Mouse (Mus musculus): ENCODE data around the gene Emg1. TPM values are rescaled to one million over a fixed set of nuclear protein-coding genes. Genes with fewer than 3 reads are reported as not detected.

The Emg1 gene
- total RNA-seq, 1 experiment = 344 TPM

DNA sequence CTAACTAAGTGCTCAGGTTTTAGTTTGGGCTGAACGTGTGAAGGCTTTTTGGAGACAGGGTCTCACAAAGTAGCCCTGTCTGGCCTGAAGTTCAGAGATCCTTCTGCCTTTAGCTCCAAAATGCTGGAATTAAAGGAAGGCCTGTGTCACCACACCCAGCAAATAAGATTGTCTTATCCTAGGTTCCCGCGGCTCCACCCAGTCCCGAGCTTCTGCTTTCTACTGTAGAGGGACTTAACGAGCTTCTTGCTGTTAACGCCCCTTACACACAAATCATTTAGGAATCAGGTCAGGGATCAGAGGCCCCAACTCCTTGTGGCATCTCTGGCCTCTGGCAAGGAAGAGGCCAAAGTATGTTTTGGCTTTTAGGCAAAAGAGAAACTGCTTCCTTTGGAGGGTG lies 39.9 kb downstream of the Emg1 start:
- H3K36me3 ChIP-seq (ENCODE audit: control insufficient read depth, insufficient read depth, low read length, poor library complexity, severe bottlenecking) = peaks cover 8% of the 10 kb centered on the region; the same call in 1 of the 2 replicates
- no peak overlapping the region for H3K9ac ChIP-seq (ENCODE audit: insufficient read depth, low read depth, low read length, poor library complexity, severe bottlenecking)
- no peak overlapping the region for H3K27ac ChIP-seq (ENCODE audit: insufficient read depth, low read depth, low read length, poor library complexity, severe bottlenecking)
- in situ Hi-C loops (cut with MboI; ENCODE audit: low sequenced_read_pairs in 2 of 2, unreplicated experiment in 2 of 2) = no loop called here
- DNase-seq (ENCODE audit: low read depth, low spot score) = no peak
- TF ChIP-seq HCFC1 (IDR thresholded peaks at IDR 0.05; ENCODE audit: borderline replicate concordance, insufficient read depth, low read length) (no peak), MAFK (IDR thresholded peaks at IDR 0.05; ENCODE audit: insufficient read depth, low read depth, low read length) (no peak), ZNF384 (IDR thresholded peaks at IDR 0.05; ENCODE audit: low read depth, low read length) (no peak), ZC3H11A (IDR thresholded peaks at IDR 0.05; ENCODE audit: borderline replicate concordance, low read depth, low read length) (no peak), CHD2 (IDR thresholded peaks at IDR 0.05; ENCODE audit: low read depth, low read length) (no peak)
- H3K4me1 ChIP-seq (ENCODE audit: control insufficient read depth in 2 of 2, insufficient read depth in 2 of 2, low read length in 2 of 2, poor library complexity in 1 of 2) = peaks cover 7 to 9% of the 10 kb centered on the region in 2 experiments
- H3K4me3 ChIP-seq (ENCODE audit: insufficient read depth in 1 of 2, low read depth in 1 of 2, low read length in 2 of 2, poor library complexity in 1 of 2, severe bottlenecking in 1 of 2) = no peak overlapping the region
- H3K9me3 ChIP-seq (ENCODE audit: control insufficient read depth, insufficient read depth, low read depth, low read length) = no peaks in the 10 kb centered on the region

DNA sequence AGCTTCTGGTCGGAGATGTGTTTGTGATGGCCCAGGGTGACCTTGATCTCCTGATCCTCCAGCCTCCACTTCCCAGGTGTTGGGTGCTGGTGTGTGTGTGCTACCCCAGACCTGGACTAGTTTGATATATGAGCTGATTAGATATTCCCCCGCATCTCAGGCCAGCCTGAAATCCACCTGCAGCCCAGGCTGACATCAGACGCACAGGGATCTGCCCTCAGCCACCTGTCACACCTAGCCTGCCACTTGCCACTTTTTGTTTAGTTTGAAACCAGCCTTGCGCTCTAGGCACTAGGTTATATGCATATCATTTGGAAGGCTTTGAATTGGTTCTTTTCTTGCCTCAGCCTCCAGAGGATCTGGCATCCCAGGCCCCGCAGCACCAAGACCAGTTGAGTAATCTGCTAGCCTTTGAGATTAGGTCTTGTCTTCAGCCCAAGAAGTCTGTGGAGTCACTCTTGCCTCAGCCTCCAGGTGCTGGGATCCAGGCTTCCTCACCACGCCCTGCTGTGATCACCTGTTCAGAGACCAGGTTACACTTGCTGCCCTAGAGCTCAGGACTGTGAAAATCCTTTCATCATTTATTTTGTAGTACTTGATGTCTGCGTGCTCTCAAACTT lies 41.6 kb downstream of the Emg1 start:
- Histone ChIP-seq H3K36me3 (ENCODE audit: control insufficient read depth, insufficient read depth, low read length, poor library complexity, severe bottlenecking) (peaks cover 7% of the 10 kb centered on the region; the same call in 1 of the 2 replicates), H3K4me1 (ENCODE audit: control insufficient read depth in 2 of 2, insufficient read depth in 2 of 2, low read length in 2 of 2, poor library complexity in 1 of 2) (peaks cover 3 to 7% of the 10 kb centered on the region in 2 experiments), H3K4me3 (ENCODE audit: insufficient read depth in 1 of 2, low read depth in 1 of 2, low read length in 2 of 2, poor library complexity in 1 of 2, severe bottlenecking in 1 of 2) (no peak overlapping the region), H3K9me3 (ENCODE audit: control insufficient read depth, insufficient read depth, low read depth, low read length) (no peaks in the 10 kb centered on the region), H3K27ac (ENCODE audit: insufficient read depth, low read depth, low read length, poor library complexity, severe bottlenecking) (no peak overlapping the region), H3K9ac (ENCODE audit: insufficient read depth, low read depth, low read length, poor library complexity, severe bottlenecking) (no peak overlapping the region)
- no peak for DNase-seq (ENCODE audit: low read depth, low spot score)
- no peak for TF ChIP-seq MAFK (IDR thresholded peaks at IDR 0.05; ENCODE audit: insufficient read depth, low read depth, low read length)
- TF ChIP-seq CHD2 (IDR thresholded peaks at IDR 0.05; ENCODE audit: low read depth, low read length) = no peak
- TF ChIP-seq ZNF384 (IDR thresholded peaks at IDR 0.05; ENCODE audit: low read depth, low read length) = no peak
- TF ChIP-seq ZC3H11A (IDR thresholded peaks at IDR 0.05; ENCODE audit: borderline replicate concordance, low read depth, low read length) = no peak
- no peak for TF ChIP-seq HCFC1 (IDR thresholded peaks at IDR 0.05; ENCODE audit: borderline replicate concordance, insufficient read depth, low read length)
- in situ Hi-C loops (cut with MboI; ENCODE audit: low sequenced_read_pairs in 2 of 2, unreplicated experiment in 2 of 2) = no loop called here

DNA sequence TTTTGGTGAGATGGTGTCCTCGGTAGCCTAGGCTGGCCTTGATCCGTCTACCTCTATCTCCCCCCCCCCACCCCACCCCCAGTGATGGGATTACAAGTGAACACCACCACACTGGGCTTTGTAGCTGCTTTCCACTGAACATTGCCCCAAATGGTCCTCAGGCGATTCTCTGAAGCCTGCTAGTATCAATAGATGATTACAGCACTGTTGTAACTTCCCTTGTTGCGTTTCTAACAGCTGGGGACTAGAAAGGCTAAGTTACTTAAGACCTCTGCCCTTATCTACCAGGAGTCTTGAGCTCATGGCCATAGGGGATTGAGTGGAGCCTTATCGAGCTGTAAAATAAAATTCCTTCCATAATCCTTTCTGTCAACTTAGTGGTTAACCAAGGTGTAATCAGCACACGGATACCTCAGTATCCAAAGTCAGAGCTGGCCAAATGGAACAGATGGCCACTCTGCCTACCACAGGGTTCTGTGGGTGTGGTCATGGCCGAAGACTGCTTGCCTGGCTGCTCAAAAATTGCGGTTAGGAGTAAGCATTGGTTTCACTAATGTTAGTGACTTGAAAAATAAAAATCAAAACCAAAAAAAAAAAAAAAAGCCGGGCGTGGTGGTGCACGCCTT lies 42.6 kb downstream of the Emg1 start:
- H3K9ac ChIP-seq (ENCODE audit: insufficient read depth, low read depth, low read length, poor library complexity, severe bottlenecking) = no peak overlapping the region
- no peak for DNase-seq (ENCODE audit: low read depth, low spot score)
- H3K27ac ChIP-seq (ENCODE audit: insufficient read depth, low read depth, low read length, poor library complexity, severe bottlenecking) = no peak overlapping the region
- TF ChIP-seq CHD2 (IDR thresholded peaks at IDR 0.05; ENCODE audit: low read depth, low read length) (no peak), HCFC1 (IDR thresholded peaks at IDR 0.05; ENCODE audit: borderline replicate concordance, insufficient read depth, low read length) (no peak), ZNF384 (IDR thresholded peaks at IDR 0.05; ENCODE audit: low read depth, low read length) (no peak), MAFK (IDR thresholded peaks at IDR 0.05; ENCODE audit: insufficient read depth, low read depth, low read length) (no peak), ZC3H11A (IDR thresholded peaks at IDR 0.05; ENCODE audit: borderline replicate concordance, low read depth, low read length) (no peak)
- H3K36me3 ChIP-seq (ENCODE audit: control insufficient read depth, insufficient read depth, low read length, poor library complexity, severe bottlenecking) = peaks cover 3% of the 10 kb centered on the region; the same call in 1 of the 2 replicates
- no peak overlapping the region for H3K4me3 ChIP-seq (ENCODE audit: insufficient read depth in 1 of 2, low read depth in 1 of 2, low read length in 2 of 2, poor library complexity in 1 of 2, severe bottlenecking in 1 of 2)
- in situ Hi-C loops (cut with MboI; ENCODE audit: low sequenced_read_pairs in 2 of 2, unreplicated experiment in 2 of 2) = no loop called here
- H3K4me1 ChIP-seq (ENCODE audit: control insufficient read depth in 2 of 2, insufficient read depth in 2 of 2, low read length in 2 of 2, poor library complexity in 1 of 2) = peaks cover 3 to 7% of the 10 kb centered on the region in 2 experiments
- H3K9me3 ChIP-seq (ENCODE audit: control insufficient read depth, insufficient read depth, low read depth, low read length) = no peaks in the 10 kb centered on the region

DNA sequence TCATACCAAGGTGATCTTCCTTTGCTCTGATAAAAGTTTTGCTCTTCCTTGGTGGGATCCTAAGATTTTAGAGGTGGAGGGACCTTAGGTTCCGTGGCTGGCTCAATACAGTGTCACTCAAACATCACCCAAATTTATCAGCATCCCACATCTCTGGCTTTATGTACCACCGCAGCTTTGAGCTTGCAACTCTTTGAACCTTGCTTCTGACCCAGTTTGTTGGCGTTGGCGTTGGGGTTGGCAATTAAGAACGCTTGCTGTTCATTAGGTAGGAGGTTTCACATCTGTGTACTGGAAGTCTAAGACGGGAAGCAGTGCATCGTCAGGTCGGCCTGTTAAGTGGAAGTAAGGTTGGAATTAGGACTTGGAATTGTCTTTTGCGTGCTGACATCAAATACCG lies 47.0 kb downstream of the Emg1 start:
- DNase-seq (ENCODE audit: low read depth, low spot score) = no peak
- TF ChIP-seq MAFK (IDR thresholded peaks at IDR 0.05; ENCODE audit: insufficient read depth, low read depth, low read length) (no peak), ZC3H11A (IDR thresholded peaks at IDR 0.05; ENCODE audit: borderline replicate concordance, low read depth, low read length) (no peak), ZNF384 (IDR thresholded peaks at IDR 0.05; ENCODE audit: low read depth, low read length) (no peak)
- Histone ChIP-seq H3K9me3 (ENCODE audit: control insufficient read depth, insufficient read depth, low read depth, low read length) (no peaks in the 10 kb centered on the region), H3K4me3 (ENCODE audit: insufficient read depth in 1 of 2, low read depth in 1 of 2, low read length in 2 of 2, poor library complexity in 1 of 2, severe bottlenecking in 1 of 2) (no peak overlapping the region), H3K27ac (ENCODE audit: insufficient read depth, low read depth, low read length, poor library complexity, severe bottlenecking) (no peak overlapping the region), H3K9ac (ENCODE audit: insufficient read depth, low read depth, low read length, poor library complexity, severe bottlenecking) (no peak overlapping the region), H3K36me3 (ENCODE audit: control insufficient read depth, insufficient read depth, low read length, poor library complexity, severe bottlenecking) (no peaks in the 10 kb centered on the region), H3K4me1 (ENCODE audit: control insufficient read depth in 2 of 2, insufficient read depth in 2 of 2, low read length in 2 of 2, poor library complexity in 1 of 2) (peaks cover 0 to 3% of the 10 kb centered on the region in 2 experiments; a peak in 2 of 4 replicates)
- in situ Hi-C loops (cut with MboI; ENCODE audit: low sequenced_read_pairs in 2 of 2, unreplicated experiment in 2 of 2) = no loop called here

Data from ES-E14 (cell line).